Mouse (Mus musculus) midbrain, embryonic 11.5 days (tissue): ENCODE results near the gene Ehd1. TPM values are rescaled to one million over a fixed set of nuclear protein-coding genes. Genes with fewer than 3 reads are reported as not detected.

Experiments used
- ATAC-seq: fragments of 200-750 bp; cut with Nextera tagmentation; 2 replicates; pipeline ENCODE4 v1.8.0; 2017; ENCODE audit warnings: moderate TSS enrichment, moderate library complexity; ENCODE audit not compliant: low FRiP score
- DNase-seq: peaks from one replicate; pipeline ENCODE4 v3.0.0; 2015; ENCODE audit warnings: low spot score; ENCODE audit errors: missing footprints
- H3K27ac ChIP-seq: fragments of 300-500 bp; sonication (generic); 2 replicates; pipeline ENCODE4 v1.5.1; 2014; ENCODE audit warnings: low read depth, low read length
- H3K27me3 ChIP-seq: fragments of 300-500 bp; sonication (generic); 2 replicates; pipeline ENCODE4 v1.6.1; 2014; ENCODE audit warnings: mild to moderate bottlenecking, low read length, moderate library complexity, mixed read lengths; ENCODE audit not compliant: control insufficient read depth, insufficient read depth
- H3K36me3 ChIP-seq: fragments of 300-500 bp; sonication (generic); 2 replicates; pipeline ENCODE4 v1.6.1; 2014; ENCODE audit warnings: mild to moderate bottlenecking, low read length, moderate library complexity, mixed read lengths; ENCODE audit not compliant: control insufficient read depth, insufficient read depth
- H3K4me1 ChIP-seq: fragments of 300-500 bp; sonication (generic); 2 replicates; pipeline ENCODE4 v1.6.1; 2014; ENCODE audit warnings: low read length; ENCODE audit not compliant: control insufficient read depth, insufficient read depth
- H3K4me2 ChIP-seq: fragments of 300-500 bp; sonication (generic); 2 replicates; pipeline ENCODE4 v1.6.1; 2014; ENCODE audit warnings: mild to moderate bottlenecking, moderate library complexity
- H3K4me3 ChIP-seq: fragments of 300-500 bp; sonication (generic); 2 replicates; pipeline ENCODE4 v1.5.1; 2014; ENCODE audit warnings: low read depth, low read length
- H3K9ac ChIP-seq: fragments of 300-500 bp; sonication (generic); 2 replicates; pipeline ENCODE4 v1.6.1; 2014; ENCODE audit warnings: low read length
- H3K9me3 ChIP-seq: fragments of 300-500 bp; sonication (generic); 2 replicates; pipeline ENCODE4 v1.6.1; 2016; ENCODE audit warnings: low read length; ENCODE audit not compliant: control insufficient read depth
- WGBS: fragments of 180-500 bp; shearing (Covaris S2); extraction: QIAGEN DNeasy Blood & Tissue Kit; methylation state at CpG from one replicate; pipeline ENCODE4 v1.1.7; 2014; 5-methylcytosine and 5-hydroxymethylcytosine counted together
- polyA plus RNA-seq: library from polyadenylated mRNA; unstranded; fragments of >200 nt; fragmentation: Nextera tagmentation; extraction: Ambion mirVana; gene quantifications from 2 replicates; pipeline ENCODE4 v1.2.1, GENCODE M21; 2014

Gene Ehd1
- polyA plus RNA-seq, 1 experiment from 2014 or later, result 68.2 TPM

DNA sequence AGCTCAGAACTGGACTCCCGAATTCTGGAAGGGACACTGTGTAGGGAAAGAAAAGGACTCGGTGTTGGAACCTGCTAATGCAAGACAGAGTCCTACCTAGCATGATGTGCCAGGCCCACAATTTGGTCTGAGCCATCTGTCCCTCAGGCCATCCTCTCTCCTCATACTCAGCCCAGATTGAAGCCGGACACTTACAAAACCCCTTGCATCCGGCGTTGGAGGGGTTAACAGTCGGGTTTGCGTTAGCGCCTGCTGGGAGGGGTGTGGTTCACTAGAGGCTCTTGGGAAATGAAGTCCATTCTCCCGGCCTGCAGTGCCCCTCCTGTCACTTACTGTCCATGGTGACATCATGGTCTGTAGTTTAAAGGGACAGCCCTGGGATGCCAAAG lies 40.5 kb upstream of the Ehd1 start:
- peaks cover 11% of the 10 kb centered on the region for H3K4me1 ChIP-seq
- H3K27me3 ChIP-seq, result no peaks in the 10 kb centered on the region
- ATAC-seq, result peak; percentile 87
- H3K36me3 ChIP-seq, result no peaks in the 10 kb centered on the region
- peak overlapping the region; percentile 93 for H3K4me2 ChIP-seq
- DNase-seq, result peak; percentile 98
- WGBS, result under 1% methylated on average over 9 of the region's 9 CpGs
- peak overlapping the region; percentile 85 for H3K27ac ChIP-seq
- H3K9me3 ChIP-seq, result no peaks in the 10 kb centered on the region
- peak overlapping the region; percentile 83 for H3K4me3 ChIP-seq
- H3K9ac ChIP-seq, result peak overlapping the region; percentile 85

DNA sequence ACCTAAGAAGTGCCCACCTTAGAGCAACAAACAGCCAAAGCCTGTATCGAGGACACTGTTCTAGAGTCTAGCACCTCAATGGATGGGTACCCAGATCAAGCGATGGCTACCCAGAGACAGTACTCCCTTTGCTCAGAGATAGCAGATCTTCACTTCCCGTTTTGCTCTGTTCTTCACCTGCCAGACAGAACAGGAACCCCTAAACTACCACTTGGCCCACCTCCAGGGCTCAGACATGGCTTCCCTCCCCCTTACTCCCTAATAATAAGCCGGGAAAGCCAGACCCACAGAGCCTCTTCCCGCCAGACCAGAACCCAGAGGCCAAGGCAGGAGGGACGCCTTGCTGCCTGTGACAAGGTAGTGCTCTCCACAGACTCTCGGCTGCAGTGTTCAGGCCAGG lies 39.7 kb upstream of the Ehd1 start:
- Histone ChIP-seq H3K4me3 (no peak overlapping the region), H3K27ac (no peak overlapping the region), H3K27me3 (no peaks in the 10 kb centered on the region), H3K9ac (no peak overlapping the region), H3K4me1 (peaks cover 11% of the 10 kb centered on the region), H3K4me2 (no peak overlapping the region), H3K36me3 (no peaks in the 10 kb centered on the region), H3K9me3 (no peaks in the 10 kb centered on the region)
- ATAC-seq (no peak), DNase-seq (no peak)
- WGBS, result 69% methylated on average over 7 of the region's 7 CpGs

DNA sequence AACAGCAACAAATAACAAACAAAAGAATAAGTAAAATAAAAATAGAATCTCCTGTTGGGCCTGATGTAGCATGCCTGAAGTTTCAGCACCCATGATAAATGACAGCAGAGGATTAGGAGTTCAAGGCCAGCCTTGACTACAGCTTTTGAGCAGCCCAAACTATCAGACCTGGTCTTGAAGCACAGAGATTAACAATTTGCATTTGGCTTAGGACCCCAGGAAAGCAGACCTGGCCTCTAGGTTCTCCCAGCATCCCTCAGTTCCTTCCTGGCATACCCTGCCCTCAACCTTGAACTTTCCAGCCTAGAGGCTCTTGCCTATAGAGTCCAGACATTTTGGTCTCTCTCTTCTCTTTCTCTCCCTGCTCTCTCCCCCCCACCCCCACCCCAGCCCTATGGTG lies 37.8 kb upstream of the Ehd1 start:
- H3K4me1 ChIP-seq, result peaks cover 19% of the 10 kb centered on the region
- no peaks in the 10 kb centered on the region for H3K27me3 ChIP-seq
- H3K9me3 ChIP-seq, result no peaks in the 10 kb centered on the region
- no peak overlapping the region for H3K4me2 ChIP-seq
- H3K36me3 ChIP-seq, result no peaks in the 10 kb centered on the region
- no peak overlapping the region for H3K9ac ChIP-seq
- no peak overlapping the region for H3K27ac ChIP-seq
- ATAC-seq (no peak), DNase-seq (no peak)
- H3K4me3 ChIP-seq, result no peak overlapping the region

DNA sequence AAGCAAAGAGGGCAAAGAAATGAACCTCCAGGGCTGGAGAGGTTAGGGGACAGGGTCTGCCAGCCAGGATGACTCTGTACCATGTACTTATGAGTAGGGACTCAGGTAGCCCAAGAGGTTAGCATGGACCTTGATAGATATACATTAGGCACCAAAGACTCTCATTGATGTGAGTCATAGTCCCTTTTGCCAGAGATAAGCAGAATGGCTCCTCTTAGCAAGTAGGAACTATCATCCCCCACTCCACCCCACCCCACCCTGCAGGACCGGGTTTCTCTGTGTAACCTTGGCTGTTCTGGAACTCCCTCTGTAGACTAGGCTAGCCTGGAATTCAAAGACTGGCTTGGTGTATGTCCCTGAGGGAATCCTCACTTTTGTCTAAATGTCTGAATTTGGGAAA lies 36.4 kb upstream of the Ehd1 start:
- Histone ChIP-seq H3K4me2 (no peak overlapping the region), H3K36me3 (peaks cover 4% of the 10 kb centered on the region; the same call in 1 of the 2 replicates), H3K4me3 (no peak overlapping the region), H3K9me3 (no peaks in the 10 kb centered on the region), H3K9ac (no peak overlapping the region), H3K4me1 (peaks cover 12% of the 10 kb centered on the region), H3K27ac (no peak overlapping the region), H3K27me3 (no peaks in the 10 kb centered on the region)
- 88% methylated on average over 1 of the region's 1 CpGs for WGBS
- ATAC-seq (no peak), DNase-seq (no peak)

DNA sequence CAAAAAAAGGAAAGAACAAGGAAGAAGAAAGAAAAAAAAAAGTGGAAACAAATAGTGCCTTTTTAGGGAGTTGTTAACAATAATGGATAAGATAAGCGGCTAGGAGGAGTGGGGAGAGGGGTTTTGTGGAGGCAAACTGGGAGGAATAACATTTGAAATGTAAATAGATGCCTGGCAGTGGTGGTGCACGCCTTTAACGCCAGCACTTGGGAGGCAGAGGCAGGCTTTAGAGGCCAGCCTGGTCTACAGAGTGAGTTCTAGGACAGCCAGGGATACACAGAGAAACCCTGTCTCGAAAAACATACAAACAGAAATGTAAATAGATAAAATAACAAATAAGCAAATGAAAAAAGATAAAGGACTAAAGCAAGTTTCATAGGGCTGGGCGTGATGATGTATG lies 35.8 kb upstream of the Ehd1 start:
- 39% methylated on average over 5 of the region's 5 CpGs for WGBS
- Histone ChIP-seq H3K36me3 (peaks cover 4% of the 10 kb centered on the region; the same call in 1 of the 2 replicates), H3K27me3 (no peaks in the 10 kb centered on the region), H3K9ac (no peak overlapping the region), H3K4me3 (no peak overlapping the region; the same call in 1 of the 2 replicates), H3K27ac (no peak overlapping the region), H3K4me1 (peaks cover 11% of the 10 kb centered on the region), H3K4me2 (peak overlapping the region; percentile 19), H3K9me3 (no peaks in the 10 kb centered on the region)
- peak; percentile 78 for DNase-seq
- ATAC-seq, result no peak

DNA sequence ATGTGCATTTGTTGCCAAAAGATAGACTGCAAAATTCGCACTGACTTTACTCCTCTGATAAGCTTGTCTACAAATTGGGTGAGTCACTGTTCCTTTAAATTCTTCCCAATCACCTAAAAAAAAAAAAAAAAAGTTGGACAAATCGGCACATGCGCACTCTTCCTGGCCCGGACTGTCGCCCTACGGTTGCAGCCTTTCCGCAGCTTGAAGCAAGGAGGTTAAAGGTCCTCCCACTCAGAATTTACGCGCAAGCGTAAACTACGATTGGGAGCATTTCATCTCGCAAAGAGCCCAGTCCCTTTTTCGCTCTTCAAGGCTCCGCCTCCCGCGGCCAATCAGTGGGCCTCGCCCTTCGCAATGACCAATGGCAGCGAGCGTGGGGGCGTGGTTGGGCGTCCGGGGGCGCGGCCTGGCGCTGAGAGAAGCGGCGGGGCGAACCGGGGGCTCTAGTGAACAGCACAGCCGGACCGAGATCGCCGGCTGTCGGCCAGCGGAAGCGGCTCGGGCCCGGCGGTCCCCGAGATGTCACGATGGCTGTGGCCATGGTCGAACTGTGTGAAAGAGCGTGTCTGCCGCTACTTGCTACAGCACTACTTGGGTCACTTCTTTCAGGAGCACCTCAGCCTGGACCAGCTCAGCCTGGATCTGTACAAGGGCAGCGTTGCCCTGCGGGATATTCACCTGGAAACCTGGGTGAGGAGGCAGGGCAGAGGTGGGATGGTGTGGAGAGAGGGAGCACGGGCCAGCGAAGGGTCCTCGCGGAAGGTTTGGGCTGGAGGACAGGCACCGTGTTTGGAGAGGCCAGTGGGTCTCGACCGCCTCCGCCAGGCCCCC lies 35.0 kb upstream of the Ehd1 start, which contains the start of gene Atg2a:
Gene Atg2a (plus strand): TSS at position 395 of the 834 bp plus-strand sequence.
- peak within 1 kb of the TSS; percentile 30; the same call in 1 of the 2 replicates for H3K27ac ChIP-seq
- DNase-seq (peak; percentile 99), ATAC-seq (peak; percentile 95)
- peaks cover 8% of the 10 kb centered on the region for H3K4me1 ChIP-seq
- no peaks in the 10 kb centered on the region for H3K27me3 ChIP-seq
- H3K9me3 ChIP-seq, result no peaks in the 10 kb centered on the region
- under 1% methylated on average over 55 of the region's 55 CpGs for WGBS
- peaks cover 4% of the 10 kb centered on the region; the same call in 1 of the 2 replicates for H3K36me3 ChIP-seq
- H3K4me2 ChIP-seq, result peak within 1 kb of the TSS; percentile 96
- peak within 1 kb of the TSS; percentile 92 for H3K9ac ChIP-seq
- H3K4me3 ChIP-seq, result peak within 1 kb of the TSS; percentile 82

DNA sequence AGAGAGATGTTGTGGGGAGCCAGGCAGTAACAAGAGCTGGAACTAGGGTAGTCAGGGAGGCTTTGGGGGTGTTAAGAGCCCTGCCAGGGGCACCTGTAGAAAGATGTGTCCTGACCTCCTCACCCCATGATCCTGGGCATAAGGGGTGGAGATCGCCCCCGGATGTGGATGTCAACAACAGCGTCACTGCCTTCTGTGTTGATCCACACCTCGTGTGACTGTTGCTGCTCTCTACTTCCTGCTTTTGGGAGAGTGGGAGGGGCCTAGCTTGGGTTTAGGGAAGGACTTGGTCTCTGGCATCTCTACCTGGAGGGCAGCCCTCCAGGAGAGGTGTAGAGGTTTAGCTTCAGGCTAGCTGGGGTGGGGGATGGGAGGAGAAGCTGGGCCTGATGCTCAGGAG lies 34.2 kb upstream of the Ehd1 start:
- Histone ChIP-seq H3K4me3 (peak overlapping the region; percentile 82), H3K36me3 (peaks cover 7% of the 10 kb centered on the region; the same call in 1 of the 2 replicates), H3K4me1 (peaks cover 8% of the 10 kb centered on the region), H3K9me3 (no peaks in the 10 kb centered on the region), H3K27me3 (no peaks in the 10 kb centered on the region), H3K9ac (peak overlapping the region; percentile 92), H3K4me2 (peak overlapping the region; percentile 96), H3K27ac (no peak overlapping the region)
- WGBS, result 0% methylated on average over 4 of the region's 4 CpGs
- no peak for ATAC-seq
- DNase-seq, result no peak

DNA sequence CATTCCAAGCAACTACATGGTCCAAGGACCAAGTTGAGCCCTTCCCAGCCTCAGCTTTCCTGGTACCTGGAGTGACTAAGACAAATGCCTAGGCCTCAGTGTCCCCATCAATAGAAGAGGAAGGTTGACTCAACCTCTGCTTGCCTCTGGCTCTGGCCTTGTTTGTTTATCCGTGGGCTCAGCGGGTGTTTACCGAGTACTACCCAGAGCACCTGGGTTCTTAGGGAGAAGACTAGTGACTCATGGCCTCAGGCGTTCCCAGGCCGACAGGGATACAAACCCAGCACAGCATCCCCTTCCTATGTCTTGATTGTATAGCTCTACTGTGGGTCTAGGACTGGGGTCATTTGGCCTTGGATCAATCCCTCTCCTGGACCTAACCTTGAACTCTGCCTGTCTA lies 33.3 kb upstream of the Ehd1 start:
- ATAC-seq (no peak), DNase-seq (peak; percentile 45)
- Histone ChIP-seq H3K27ac (no peak overlapping the region), H3K9ac (no peak overlapping the region), H3K4me3 (no peak overlapping the region), H3K4me2 (no peak overlapping the region), H3K9me3 (no peaks in the 10 kb centered on the region), H3K36me3 (peaks cover 11% of the 10 kb centered on the region), H3K4me1 (peaks cover 8% of the 10 kb centered on the region), H3K27me3 (no peaks in the 10 kb centered on the region)
- 88% methylated on average over 5 of the region's 5 CpGs for WGBS

DNA sequence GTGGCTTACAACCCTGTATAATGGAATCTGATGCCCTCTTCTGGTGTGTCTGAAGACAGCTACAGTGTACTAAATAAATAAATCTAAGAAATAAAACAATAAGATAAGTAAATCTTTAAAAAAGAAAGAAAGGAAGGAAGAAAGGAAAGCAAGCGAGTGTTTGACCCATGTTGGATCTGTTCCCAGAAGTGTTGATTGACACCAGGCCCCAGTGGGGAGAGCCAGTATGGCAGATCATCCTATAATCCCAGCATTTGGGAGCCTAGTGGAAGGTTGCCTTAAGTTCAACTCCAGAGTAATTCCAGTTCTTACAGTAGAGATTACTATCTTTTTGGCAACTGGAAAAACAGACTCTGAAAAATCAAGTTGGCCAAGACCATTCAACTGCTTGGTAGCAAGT lies 30.7 kb upstream of the Ehd1 start:
- no peak overlapping the region for H3K4me3 ChIP-seq
- H3K4me2 ChIP-seq, result no peak overlapping the region
- ATAC-seq (no peak), DNase-seq (no peak)
- 88% methylated on average over 1 of the region's 1 CpGs for WGBS
- peaks cover 8% of the 10 kb centered on the region for H3K4me1 ChIP-seq
- no peaks in the 10 kb centered on the region for H3K27me3 ChIP-seq
- no peak overlapping the region for H3K27ac ChIP-seq
- peaks cover 12% of the 10 kb centered on the region for H3K36me3 ChIP-seq
- no peaks in the 10 kb centered on the region for H3K9me3 ChIP-seq
- no peak overlapping the region for H3K9ac ChIP-seq
